Mouse (Mus musculus) cortical plate, adult 2 months (tissue): ENCODE measurements around the gene Fkbp1a.

Experiments used
- CTCF ChIP-seq: fragments of 200-500 bp; IDR thresholded peaks from 2 replicates; pipeline ENCODE4 v1.5.1; 2011; ENCODE audit warnings: mild to moderate bottlenecking, control low read depth, low read length; ENCODE audit not compliant: insufficient read depth; ENCODE audit errors: extremely low read depth
- POLR2A ChIP-seq: fragments of 200-500 bp; IDR thresholded peaks from 2 replicates; pipeline ENCODE4 v1.6.1; 2011; ENCODE audit warnings: mild to moderate bottlenecking, low read length, control low read depth; ENCODE audit not compliant: insufficient read depth; ENCODE audit errors: extremely low read depth

DNA sequence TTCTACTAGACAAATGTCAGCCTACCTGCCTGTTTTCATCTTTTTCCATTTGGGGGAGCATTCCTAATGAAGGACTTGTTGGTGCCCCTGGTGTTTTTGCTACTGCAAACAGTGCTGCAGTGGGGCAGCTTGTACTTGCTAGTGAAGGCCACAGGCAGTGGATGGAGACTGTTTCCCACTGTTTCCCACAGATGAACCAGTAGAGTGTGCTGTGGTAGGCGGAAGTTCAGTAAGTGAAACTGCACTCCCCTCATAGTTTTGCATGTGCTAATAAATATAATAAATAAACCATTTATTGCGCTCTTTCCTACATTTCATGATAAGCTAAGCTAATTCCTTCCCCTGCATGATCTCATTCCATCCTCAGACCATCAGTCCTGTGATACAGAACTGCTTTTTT lies 23.3 kb upstream of the Fkbp1a start:
- TF ChIP-seq POLR2A (no peak), CTCF (no peak)
